12 mouse cellular contexts compared by ENCODE assay signal in genomic region chr1:131566056-131566455, GRCm38 (mm10). TPM values are rescaled to one million over a fixed set of nuclear protein-coding genes. Genes with fewer than 3 reads are reported as not detected.
A peak's percentile ranks its signal among the peaks of the same experiment; 100 is the strongest.
DNase-seq lines count a peak whose midpoint lies in the region; ATAC-seq and TF ChIP-seq lines count a peak whose summit lies in the region.
"Not testable (repeated sequence)": the region's sequence is repeated elsewhere in the genome, so short reads cannot be mapped to it uniquely, and the experiment has no call there.
"Had no signal": no experiment of that assay in that cellular context is flagged by ENCODE, and none has a peak within 500 bp of the region (broad histone marks: within the 10 kb centered on the region; RNA-seq: fewer than 3 reads in every experiment).

No protein-coding gene starts in this region.

- TF ChIP-seq CTCF in lung, embryonic 14.5 days (IDR thresholded peaks at IDR 0.05; ENCODE audit: low read depth): 0 out of 2 replicates have a peak, but pooled peaks have one; percentile 17

- not testable (repeated sequence) for H3K9me3 ChIP-seq in heart, embryonic 12.5 days (replicated peaks); lung, embryonic 14.5 days (ENCODE audit: low read depth, low read length)

- ATAC-seq in heart, embryonic 12.5 days (ENCODE audit: insufficient number of reproducible peaks, low FRiP score): not testable (repeated sequence)
- peak; percentile 41; the same call in 1 of the 2 replicates for ATAC-seq in lung, embryonic 14.5 days (ENCODE audit: insufficient read depth)

- not testable (repeated sequence) for H3K27me3 ChIP-seq in heart, embryonic 12.5 days (replicated peaks); lung, embryonic 14.5 days (ENCODE audit: insufficient read depth, low read length)

- H3K9ac ChIP-seq in heart, embryonic 12.5 days; lung, embryonic 14.5 days: not testable (repeated sequence)

- peak overlapping the region; percentile 30; the same call in 1 of the 2 replicates for H3K4me2 ChIP-seq in heart, embryonic 12.5 days
- H3K4me2 ChIP-seq in lung, embryonic 14.5 days: not testable (repeated sequence)

- not testable (repeated sequence) for H3K4me1 ChIP-seq in heart, embryonic 12.5 days (replicated peaks); lung, embryonic 14.5 days (ENCODE audit: insufficient read depth)

- H3K36me3 ChIP-seq in heart, embryonic 12.5 days; lung, embryonic 14.5 days (ENCODE audit: insufficient read depth): not testable (repeated sequence)

- not testable (repeated sequence) for H3K27ac ChIP-seq in heart, embryonic 12.5 days (ENCODE audit: poor library complexity, severe bottlenecking); lung, embryonic 14.5 days (ENCODE audit: low read depth)

- peak; percentile 16 to 42 for DNase-seq in CD8-positive naive resting alpha-beta T cell, adult 2 months (ENCODE audit: low read depth in 2 of 2, low spot score in 2 of 2)
- peak; percentile 13 for DNase-seq in adrenal gland, postnatal 10 days
- DNase-seq in embryo, embryonic 11 days: peak; percentile 49
- peak; percentile 19 for DNase-seq in kidney, postnatal 10 days
- DNase-seq in lung, embryonic 14.5 days: peak; percentile 27
- DNase-seq in naive thymus-derived CD4-positive, alpha-beta T cell, adult 2 months (ENCODE audit: low read depth): peak; percentile 51
- peak; percentile 79 for DNase-seq in thymus, postnatal 0 days (ENCODE audit: low spot score)

- WGBS in heart, embryonic 12.5 days: 38% methylated on average over 11 of the region's 11 CpGs
- 47% methylated on average over 11 of the region's 11 CpGs for WGBS in lung, embryonic 14.5 days

- not testable (repeated sequence) for H3K4me3 ChIP-seq in heart, embryonic 12.5 days; lung, embryonic 14.5 days (ENCODE audit: low read depth, low read length)

RNA-seq across cellular contexts. Expression of gene Avpr1b, which starts 33.0 kb away (rescaled TPM):
- under 1 TPM; 0.12 to 0.15 TPM for total RNA-seq in adrenal gland, postnatal 10 days (2021)
- not detected in 2 replicates for polyA plus RNA-seq in heart, embryonic 12.5 days (2016; fragmentation: Nextera tagmentation; extraction: Ambion mirVana)
- not detected in 2 replicates for polyA plus RNA-seq in lung, embryonic 14.5 days (2014; fragmentation: Nextera tagmentation; extraction: Ambion mirVana)
- polyA plus RNA-seq in thymus, postnatal 0 days (2015; fragmentation: Nextera tagmentation; extraction: Ambion mirVana): not detected in 2 replicates
- total RNA-seq: gastrocnemius, postnatal 14 days had no signal
- polyA plus RNA-seq: erythroblast, embryonic 14.5 days; hindbrain, embryonic 16.5 days; limb, embryonic 10.5 days had no signal

RNA-seq across cellular contexts. Expression of gene Fam72a, which starts 38.4 kb away (rescaled TPM):
- 1 to 10 TPM; 1.5 to 1.7 TPM for total RNA-seq in adrenal gland, postnatal 10 days (2021)
- polyA plus RNA-seq in heart, embryonic 12.5 days (2016; fragmentation: Nextera tagmentation; extraction: Ambion mirVana): 3.2 and 3.4 TPM in 2 replicates
- 2.7 and 3.4 TPM in 2 replicates for polyA plus RNA-seq in lung, embryonic 14.5 days (2014; fragmentation: Nextera tagmentation; extraction: Ambion mirVana)
- polyA plus RNA-seq in thymus, postnatal 0 days (2015; fragmentation: Nextera tagmentation; extraction: Ambion mirVana): 6.5 and 6.8 TPM in 2 replicates

RNA-seq across cellular contexts. Expression of gene Srgap2, which starts 38.9 kb away (rescaled TPM):
- total RNA-seq in adrenal gland, postnatal 10 days (2021): 10 to 100 TPM; 27.1 to 35.8 TPM
- 18.6 and 24.3 TPM in 2 replicates for polyA plus RNA-seq in heart, embryonic 12.5 days (2016; fragmentation: Nextera tagmentation; extraction: Ambion mirVana)
- 21.2 TPM in 2 replicates for polyA plus RNA-seq in lung, embryonic 14.5 days (2014; fragmentation: Nextera tagmentation; extraction: Ambion mirVana)
- polyA plus RNA-seq in thymus, postnatal 0 days (2015; fragmentation: Nextera tagmentation; extraction: Ambion mirVana): 7.3 and 8.6 TPM in 2 replicates

Comparison
In these comparisons a context has a peak if more than half of its experiments do, and no peak if none do; other contexts are left out.
1. DNase-seq: peak in every context shown above with its lines; median percentile 79 in thymus, postnatal 0 days; 51 in naive thymus-derived CD4-positive, alpha-beta T cell, adult 2 months; 49 in embryo, embryonic 11 days; 29 in CD8-positive naive resting alpha-beta T cell, adult 2 months; 27 in lung, embryonic 14.5 days; 19 in kidney, postnatal 10 days; 13 in adrenal gland, postnatal 10 days.